Mouse (Mus musculus): ENCODE measurements around the gene Nr1h4. TPM values are rescaled to one million over a fixed set of nuclear protein-coding genes. Genes with fewer than 3 reads are reported as not detected.
A peak's percentile ranks its signal among the peaks of the same experiment; 100 is the strongest.

Nr1h4 gene
- total and polyA plus RNA-seq, 2 experiments = 58.4 to 168 TPM

DNA sequence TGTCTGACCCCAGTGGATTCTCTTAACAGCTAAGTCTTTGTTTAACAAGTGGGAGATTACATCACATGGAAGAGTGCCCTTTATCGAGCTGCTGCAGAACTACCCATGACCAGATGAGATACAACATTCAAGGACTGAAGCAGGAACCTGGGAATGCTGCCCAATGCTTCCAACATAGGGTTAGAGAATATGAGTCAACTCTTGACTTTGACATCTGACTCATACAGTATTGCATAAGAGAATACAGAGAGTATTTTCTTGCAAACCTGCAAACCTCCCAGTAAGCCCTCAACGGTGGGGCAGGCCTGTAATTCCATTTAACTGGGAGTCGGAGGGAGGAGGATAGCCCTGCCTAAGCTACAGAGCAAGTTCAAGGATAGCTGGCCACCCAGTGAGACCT is 74.6 kb downstream of the Nr1h4 start:
- H3K4me1 ChIP-seq (ENCODE audit: control insufficient read depth, insufficient read depth, low read length) = peaks cover 25% of the 10 kb centered on the region
- WGBS = 16% methylated on average over 3 of the region's 3 CpGs
- H3K27ac ChIP-seq (replicated peaks; ENCODE audit: insufficient read depth, low read depth, low read length) = peak overlapping the region; percentile 89
- H3K9ac ChIP-seq (ENCODE audit: low read depth, low read length) = peak overlapping the region; percentile 57; the same call in 1 of the 2 replicates
- H3K79me2 ChIP-seq (ENCODE audit: control insufficient read depth, insufficient read depth, low read length) = no peaks in the 10 kb centered on the region
- peaks cover 77% of the 10 kb centered on the region for H3K36me3 ChIP-seq (ENCODE audit: control insufficient read depth, insufficient read depth, low read length)
- H3K4me3 ChIP-seq (ENCODE audit: insufficient read depth, low read depth, low read length) = no peak overlapping the region
- DNase-seq (ENCODE audit: extremely low read depth, low read depth, low spot score) = peak; percentile 100
- TF ChIP-seq POLR2A (IDR thresholded peaks at IDR 0.05; ENCODE audit: extremely low read depth, insufficient read depth, low read length) (no peak), CTCF (IDR thresholded peaks at IDR 0.05; ENCODE audit: low read depth, low read length) (no peak)
- no peaks in the 10 kb centered on the region for H3K27me3 ChIP-seq (ENCODE audit: control insufficient read depth, insufficient read depth, low read length)

- Histone ChIP-seq H3K4me3 (ENCODE audit: insufficient read depth, low read depth, low read length) (no peak overlapping the region), H3K27me3 (ENCODE audit: control insufficient read depth, insufficient read depth, low read length) (no peaks in the 10 kb centered on the region), H3K27ac (replicated peaks; ENCODE audit: insufficient read depth, low read depth, low read length) (no peak overlapping the region), H3K79me2 (ENCODE audit: control insufficient read depth, insufficient read depth, low read length) (no peaks in the 10 kb centered on the region), H3K9ac (ENCODE audit: low read depth, low read length) (no peak overlapping the region), H3K4me1 (ENCODE audit: control insufficient read depth, insufficient read depth, low read length) (peaks cover 6% of the 10 kb centered on the region), H3K36me3 (ENCODE audit: control insufficient read depth, insufficient read depth, low read length) (peaks cover 50% of the 10 kb centered on the region)
- WGBS = 62% methylated on average over 3 of the region's 3 CpGs
- no peak for TF ChIP-seq POLR2A (IDR thresholded peaks at IDR 0.05; ENCODE audit: extremely low read depth, insufficient read depth, low read length)
- TF ChIP-seq CTCF (IDR thresholded peaks at IDR 0.05; ENCODE audit: low read depth, low read length) = no peak
- no peak for DNase-seq (ENCODE audit: extremely low read depth, low read depth, low spot score)
These were observed 79.6 kb downstream of the Nr1h4 start for GRCm38 (mm10) chr10:89453794-89454193.

DNA sequence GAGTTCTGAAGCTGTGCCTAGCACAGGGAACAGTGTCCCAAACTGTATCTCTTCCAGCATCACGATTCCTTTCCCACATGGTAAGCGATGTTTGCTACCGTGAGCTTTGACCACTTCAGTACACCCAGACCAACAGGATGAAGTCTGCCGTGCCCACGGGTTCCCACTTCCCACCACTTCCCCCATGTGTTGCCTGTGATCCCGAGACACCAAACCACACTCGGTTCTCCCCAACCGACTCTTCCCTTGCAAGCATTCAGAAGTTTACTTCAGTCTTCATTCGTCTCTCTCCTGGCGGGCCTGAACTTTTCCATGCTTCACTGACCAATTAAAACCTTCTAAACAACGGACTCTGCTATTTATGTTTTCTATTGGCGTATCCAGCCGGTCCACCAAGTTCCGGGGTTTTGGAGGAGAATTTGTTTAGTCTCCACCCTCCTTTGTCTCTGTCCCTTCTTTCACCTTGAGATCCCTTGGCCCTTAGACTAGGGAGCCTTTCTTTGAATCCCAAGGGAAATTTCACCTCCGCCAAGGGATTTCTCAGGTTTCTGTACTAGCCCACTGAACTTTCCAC is 80.2 kb downstream of the Nr1h4 start:
- no peak overlapping the region for H3K4me3 ChIP-seq (ENCODE audit: insufficient read depth, low read depth, low read length)
- no peak overlapping the region for H3K9ac ChIP-seq (ENCODE audit: low read depth, low read length)
- H3K27ac ChIP-seq (replicated peaks; ENCODE audit: insufficient read depth, low read depth, low read length) = no peak overlapping the region

DNA sequence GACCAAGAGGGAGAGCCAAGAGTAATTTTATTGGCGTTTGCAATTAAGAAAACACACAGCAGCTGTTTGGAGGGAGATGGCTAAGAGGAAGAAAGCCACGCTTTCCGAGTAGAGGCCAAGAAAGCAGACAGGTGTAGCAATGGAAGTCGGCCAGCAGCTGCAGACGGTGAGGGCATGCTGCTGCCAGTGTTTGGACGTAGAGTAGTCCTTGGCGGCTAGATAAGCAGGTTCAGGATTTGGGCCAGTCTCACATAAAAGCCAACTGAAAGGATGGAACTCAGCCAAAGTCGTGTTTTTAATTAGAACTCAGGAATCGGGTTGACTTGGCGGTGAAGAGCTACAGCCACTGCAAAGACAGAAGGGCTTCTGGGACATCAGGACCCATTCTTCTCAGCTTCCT is 83.0 kb downstream of the Nr1h4 start:
- no peak overlapping the region for H3K27ac ChIP-seq (replicated peaks; ENCODE audit: insufficient read depth, low read depth, low read length)
- TF ChIP-seq CTCF (IDR thresholded peaks at IDR 0.05; ENCODE audit: low read depth, low read length) (no peak), POLR2A (IDR thresholded peaks at IDR 0.05; ENCODE audit: extremely low read depth, insufficient read depth, low read length) (no peak)
- H3K4me3 ChIP-seq (ENCODE audit: insufficient read depth, low read depth, low read length) = no peak overlapping the region
- H3K4me1 ChIP-seq (ENCODE audit: control insufficient read depth, insufficient read depth, low read length) = no peaks in the 10 kb centered on the region; the same call in 1 of the 2 replicates
- peaks cover 24% of the 10 kb centered on the region for H3K36me3 ChIP-seq (ENCODE audit: control insufficient read depth, insufficient read depth, low read length)
- peak; percentile 93 for DNase-seq (ENCODE audit: extremely low read depth, low read depth, low spot score)
- H3K27me3 ChIP-seq (ENCODE audit: control insufficient read depth, insufficient read depth, low read length) = no peaks in the 10 kb centered on the region
- WGBS = 18% methylated on average over 10 of the region's 10 CpGs
- H3K9ac ChIP-seq (ENCODE audit: low read depth, low read length) = no peak overlapping the region
- H3K79me2 ChIP-seq (ENCODE audit: control insufficient read depth, insufficient read depth, low read length) = no peaks in the 10 kb centered on the region

More for the DNA sequence above, 80.2 kb downstream of the Nr1h4 start:
- Histone ChIP-seq H3K4me1 (ENCODE audit: control insufficient read depth, insufficient read depth, low read length) (peaks cover 3% of the 10 kb centered on the region; the same call in 1 of the 2 replicates), H3K79me2 (ENCODE audit: control insufficient read depth, insufficient read depth, low read length) (no peaks in the 10 kb centered on the region), H3K36me3 (ENCODE audit: control insufficient read depth, insufficient read depth, low read length) (peaks cover 47% of the 10 kb centered on the region), H3K27me3 (ENCODE audit: control insufficient read depth, insufficient read depth, low read length) (no peaks in the 10 kb centered on the region)
- no peak for DNase-seq (ENCODE audit: extremely low read depth, low read depth, low spot score)
- 82% methylated on average over 15 of the region's 15 CpGs for WGBS
- no peak for TF ChIP-seq CTCF (IDR thresholded peaks at IDR 0.05; ENCODE audit: low read depth, low read length)
- TF ChIP-seq POLR2A (IDR thresholded peaks at IDR 0.05; ENCODE audit: extremely low read depth, insufficient read depth, low read length) = no peak

- 61% methylated on average over 3 of the region's 3 CpGs for WGBS
- H3K27me3 ChIP-seq (ENCODE audit: control insufficient read depth, insufficient read depth, low read length) = no peaks in the 10 kb centered on the region
- no peak for DNase-seq (ENCODE audit: extremely low read depth, low read depth, low spot score)
- peaks cover 3% of the 10 kb centered on the region; the same call in 1 of the 2 replicates for H3K4me1 ChIP-seq (ENCODE audit: control insufficient read depth, insufficient read depth, low read length)
- H3K79me2 ChIP-seq (ENCODE audit: control insufficient read depth, insufficient read depth, low read length) = no peaks in the 10 kb centered on the region; the same call in 1 of the 2 replicates
- no peak overlapping the region for H3K9ac ChIP-seq (ENCODE audit: low read depth, low read length)
- H3K27ac ChIP-seq (replicated peaks; ENCODE audit: insufficient read depth, low read depth, low read length) = no peak overlapping the region
- TF ChIP-seq CTCF (IDR thresholded peaks at IDR 0.05; ENCODE audit: low read depth, low read length) = no peak
- TF ChIP-seq POLR2A (IDR thresholded peaks at IDR 0.05; ENCODE audit: extremely low read depth, insufficient read depth, low read length) = no peak
- no peak overlapping the region for H3K4me3 ChIP-seq (ENCODE audit: insufficient read depth, low read depth, low read length)
- no peaks in the 10 kb centered on the region for H3K36me3 ChIP-seq (ENCODE audit: control insufficient read depth, insufficient read depth, low read length)
These were observed 89.0 kb downstream of the Nr1h4 start for GRCm38 (mm10) chr10:89444381-89444780.

GRCm38 (mm10) chr10:89443623-89444151 is 89.7 kb downstream of the Nr1h4 start, which contains the start of gene Gas2l3:
TSS of gene Gas2l3 (minus strand) at chr10:89443967.
- Histone ChIP-seq H3K79me2 (ENCODE audit: control insufficient read depth, insufficient read depth, low read length) (no peaks in the 10 kb centered on the region; the same call in 1 of the 2 replicates), H3K4me3 (ENCODE audit: insufficient read depth, low read depth, low read length) (peak within 1 kb of the TSS; percentile 87), H3K36me3 (ENCODE audit: control insufficient read depth, insufficient read depth, low read length) (no peaks in the 10 kb centered on the region), H3K4me1 (ENCODE audit: control insufficient read depth, insufficient read depth, low read length) (peaks cover 3% of the 10 kb centered on the region; the same call in 1 of the 2 replicates), H3K9ac (ENCODE audit: low read depth, low read length) (peak within 1 kb of the TSS; percentile 80), H3K27ac (replicated peaks; ENCODE audit: insufficient read depth, low read depth, low read length) (peak within 1 kb of the TSS; percentile 52), H3K27me3 (ENCODE audit: control insufficient read depth, insufficient read depth, low read length) (no peaks in the 10 kb centered on the region)
- WGBS = under 1% methylated on average over 39 of the region's 39 CpGs
- peak; percentile 60 for DNase-seq (ENCODE audit: extremely low read depth, low read depth, low spot score)
- 0 out of 2 replicates have a peak, but pooled peaks have one; percentile 51 for TF ChIP-seq POLR2A (IDR thresholded peaks at IDR 0.05; ENCODE audit: extremely low read depth, insufficient read depth, low read length)
- TF ChIP-seq CTCF (IDR thresholded peaks at IDR 0.05; ENCODE audit: low read depth, low read length) = 0 out of 2 replicates have a peak, but pooled peaks have one; percentile 14
